Mouse (Mus musculus): ENCODE data around the gene Gm4340. TPM values are rescaled to one million over a fixed set of nuclear protein-coding genes. Genes with fewer than 3 reads are reported as not detected.

The Gm4340 gene
- total RNA-seq (2023) = not detected

GRCm38 (mm10) chr10:104193742-104194141, at the start of gene Gm4340:
Gm4340 (plus strand) TSS chr10:104194042.

DNA sequence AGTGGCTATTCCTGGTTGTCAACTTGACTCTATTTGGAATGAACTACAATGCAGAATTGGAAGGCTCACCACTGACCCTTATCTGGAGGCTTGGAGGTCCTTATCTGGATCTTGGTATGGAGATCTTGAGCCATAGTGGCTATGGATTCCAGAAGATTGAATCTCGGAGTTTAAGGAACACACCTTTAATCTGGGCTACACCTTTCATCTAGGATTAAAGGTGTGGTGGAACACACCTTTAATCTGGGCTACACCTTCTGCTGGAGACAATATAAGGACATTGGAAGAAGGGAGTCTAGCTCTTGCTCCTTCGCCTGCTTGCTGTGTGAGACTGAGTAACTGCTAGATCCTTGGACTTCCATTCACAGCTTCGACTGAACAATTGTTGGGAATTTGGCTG, 42.6 kb upstream of the Gm4340 start, which contains the start of gene Gm6763:
TSS of gene Gm6763 (plus strand) at position 301 of the 400 bp plus-strand sequence.

GRCm38 (mm10) chr10:104159706-104160105, 34.1 kb upstream of the Gm4340 start, which contains the start of gene Gm8764:
Gm8764 (plus strand) TSS chr10:104160006.

DNA sequence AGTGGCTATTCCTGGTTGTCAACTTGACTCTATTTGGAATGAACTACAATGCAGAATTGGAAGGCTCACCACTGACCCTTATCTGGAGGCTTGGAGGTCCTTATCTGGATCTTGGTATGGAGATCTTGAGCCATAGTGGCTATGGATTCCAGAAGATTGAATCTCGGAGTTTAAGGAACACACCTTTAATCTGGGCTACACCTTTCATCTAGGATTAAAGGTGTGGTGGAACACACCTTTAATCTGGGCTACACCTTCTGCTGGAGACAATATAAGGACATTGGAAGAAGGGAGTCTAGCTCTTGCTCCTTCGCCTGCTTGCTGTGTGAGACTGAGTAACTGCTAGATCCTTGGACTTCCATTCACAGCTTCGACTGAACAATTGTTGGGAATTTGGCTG, 25.6 kb upstream of the Gm4340 start, which contains the start of gene Gm21304:
TSS of gene Gm21304 (plus strand) at position 301 of the 400 bp plus-strand sequence.

DNA sequence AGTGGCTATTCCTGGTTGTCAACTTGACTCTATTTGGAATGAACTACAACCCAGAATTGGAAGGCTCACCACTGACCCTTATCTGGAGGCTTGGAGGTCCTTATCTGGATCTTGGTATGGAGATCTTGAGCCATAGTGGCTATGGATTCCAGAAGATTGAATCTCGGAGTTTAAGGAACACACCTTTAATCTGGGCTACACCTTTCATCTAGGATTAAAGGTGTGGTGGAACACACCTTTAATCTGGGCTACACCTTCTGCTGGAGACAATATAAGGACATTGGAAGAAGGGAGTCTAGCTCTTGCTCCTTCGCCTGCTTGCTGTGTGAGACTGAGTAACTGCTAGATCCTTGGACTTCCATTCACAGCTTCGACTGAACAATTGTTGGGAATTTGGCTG, 17.1 kb upstream of the Gm4340 start, which contains the start of gene Gm21312:
TSS of gene Gm21312 (plus strand) at position 301 of the 400 bp plus-strand sequence.

DNA sequence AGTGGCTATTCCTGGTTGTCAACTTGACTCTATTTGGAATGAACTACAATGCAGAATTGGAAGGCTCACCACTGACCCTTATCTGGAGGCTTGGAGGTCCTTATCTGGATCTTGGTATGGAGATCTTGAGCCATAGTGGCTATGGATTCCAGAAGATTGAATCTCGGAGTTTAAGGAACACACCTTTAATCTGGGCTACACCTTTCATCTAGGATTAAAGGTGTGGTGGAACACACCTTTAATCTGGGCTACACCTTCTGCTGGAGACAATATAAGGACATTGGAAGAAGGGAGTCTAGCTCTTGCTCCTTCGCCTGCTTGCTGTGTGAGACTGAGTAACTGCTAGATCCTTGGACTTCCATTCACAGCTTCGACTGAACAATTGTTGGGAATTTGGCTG, 8.6 kb upstream of the Gm4340 start, which contains the start of gene Gm20765:
TSS of gene Gm20765 (plus strand) at position 301 of the 400 bp plus-strand sequence.

Other genes with a start within 250 kb of the Gm4340 start
- gene Gm21293, start 51.1 kb upstream of the Gm4340 start, total RNA-seq (2023) = not detected
- not detected for gene Gm6763, start 42.5 kb upstream of the Gm4340 start, total RNA-seq (2023)
- gene Gm8764, start 34.0 kb upstream of the Gm4340 start, total RNA-seq (2023) = not detected
- gene Gm21304, start 25.5 kb upstream of the Gm4340 start, total RNA-seq (2023) = not detected
- not detected for gene Gm21312, start 17.0 kb upstream of the Gm4340 start, total RNA-seq (2023)
- gene Gm20765, start 8.5 kb upstream of the Gm4340 start, total RNA-seq (2023) = not detected

Measured in B cell, adult 67 days (primary cell).